Mouse (Mus musculus): Measurements from ENCODE around the gene Dram2. TPM values are rescaled to one million over a fixed set of nuclear protein-coding genes. Genes with fewer than 3 reads are reported as not detected.

The Dram2 gene
- total RNA-seq, 2 experiments from 2014 or later: 82.1 to 92.4 TPM

Other genes with a start within 250 kb of the Dram2 start
- not detected for gene Chil6, start 141.6 kb upstream of the Dram2 start, total RNA-seq (2021)
- under 1 TPM; 0.72 to 0.93 TPM for gene Dennd2d, start 65.4 kb upstream of the Dram2 start, total RNA-seq (2021)
- 10 to 100 TPM; 20.1 to 21.4 TPM for gene Cept1, start within 50 bp of the Dram2 start, total RNA-seq (2021)
- gene Lrif1, start 137.2 kb downstream of the Dram2 start, total RNA-seq (2021): 10 to 100 TPM; 13.1 to 13.8 TPM
- gene Cd53, start 242.4 kb downstream of the Dram2 start, total RNA-seq (2021): 1 to 10 TPM; 4.0 to 5.4 TPM